Mouse (Mus musculus) liver, embryonic 14.5 days (tissue): ENCODE data around the gene Elmsan1.

ENCODE experiments used
- CTCF ChIP-seq: IDR thresholded peaks from 2 replicates; pipeline ENCODE4 v1.5.1; 2016; ENCODE audit warnings: antibody characterized with exemption, low read depth, control low read depth
- EP300 ChIP-seq: IDR thresholded peaks from 2 replicates; pipeline ENCODE4 v1.6.1; 2016; ENCODE audit warnings: antibody characterized with exemption, low read depth

DNA sequence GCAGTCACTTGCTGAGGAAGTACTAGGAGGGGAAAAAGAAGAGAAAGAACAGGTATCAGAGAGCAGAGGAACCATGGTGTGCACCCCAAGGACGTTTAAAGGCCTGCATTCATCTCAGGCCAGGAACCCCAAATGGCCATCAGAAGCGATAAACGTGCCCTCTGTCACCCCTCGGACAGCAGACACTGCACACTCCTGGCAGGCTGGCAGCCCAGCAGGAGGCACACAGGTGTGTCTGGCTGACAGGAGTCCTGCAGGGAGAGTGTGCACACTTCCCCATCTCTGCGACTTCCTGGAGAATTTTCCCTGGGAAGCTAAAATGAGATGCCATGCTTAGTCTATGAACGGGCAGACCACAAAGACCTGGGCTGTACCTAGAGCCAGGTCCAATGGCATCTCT lies 65.3 kb downstream of the Elmsan1 start:
- no peak for TF ChIP-seq CTCF
- TF ChIP-seq EP300, result no peak
